Mouse (Mus musculus) testis, adult 2 months (tissue): ENCODE results near the gene Dact3.

Source experiments
- CTCF ChIP-seq: fragments of 200-500 bp; IDR thresholded peaks from 2 replicates; pipeline ENCODE4 v1.5.1; 2012; ENCODE audit warnings: low read depth, mild to moderate bottlenecking, inconsistent platforms, low read length, moderate library complexity; ENCODE audit not compliant: control insufficient read depth, insufficient read depth, insufficient replicate concordance
- POLR2A ChIP-seq: fragments of 200-500 bp; IDR thresholded peaks from 2 replicates; pipeline ENCODE4 v1.6.1; 2012; ENCODE audit warnings: low read depth, mild to moderate bottlenecking, inconsistent platforms, low read length, moderate library complexity; ENCODE audit not compliant: control insufficient read depth

GRCm38 (mm10) chr7:16875310-16875325, at the start of gene Dact3:
- TF ChIP-seq CTCF (no peak), POLR2A (no peak)
